Mouse (Mus musculus) stomach, postnatal 0 days (tissue): ENCODE measurements around the gene Gucy2d.

Experiments
- CTCF ChIP-seq: IDR thresholded peaks from 2 replicates; pipeline ENCODE4 v1.5.1; 2016; ENCODE audit warnings: antibody characterized with exemption, low read depth, mild to moderate bottlenecking, moderate library complexity
- EP300 ChIP-seq: optimal IDR thresholded peaks from 2 replicates; pipeline ENCODE3; 2016; ENCODE audit warnings: antibody characterized with exemption

GRCm38 (mm10) chr7:98424396-98424795 is 15.8 kb upstream of the Gucy2d start:
- TF ChIP-seq CTCF = no peak
- no peak for TF ChIP-seq EP300
